Mouse (Mus musculus) heart, embryonic 16.5 days (tissue): ENCODE measurements around the gene Atg16l1. TPM values are rescaled to one million over a fixed set of nuclear protein-coding genes. Genes with fewer than 3 reads are reported as not detected.

Experiments
- ATAC-seq: fragments of 200-750 bp; cut with Nextera tagmentation; replicated peaks from 2 replicates; pipeline ENCODE4 v1.8.0; 2017; ENCODE audit warnings: moderate number of reproducible peaks; ENCODE audit not compliant: insufficient read depth, low FRiP score; ENCODE audit errors: extremely low read depth
- H3K27ac ChIP-seq: fragments of 300-500 bp; sonication (generic); 2 replicates; pipeline ENCODE4 v1.5.1; 2014; ENCODE audit warnings: mild to moderate bottlenecking, low read length, control low read depth, moderate library complexity
- H3K27me3 ChIP-seq: fragments of 300-500 bp; sonication (generic); 2 replicates; pipeline ENCODE4 v1.6.1; 2014; ENCODE audit warnings: low read length, mixed read lengths; ENCODE audit not compliant: control insufficient read depth, insufficient read depth
- H3K36me3 ChIP-seq: fragments of 300-500 bp; sonication (generic); 2 replicates; pipeline ENCODE4 v1.6.1; 2014; ENCODE audit not compliant: control insufficient read depth, insufficient read depth
- H3K4me1 ChIP-seq: fragments of 300-500 bp; sonication (generic); 2 replicates; pipeline ENCODE4 v1.6.1; 2014; ENCODE audit warnings: low read length, mixed read lengths; ENCODE audit not compliant: control insufficient read depth, insufficient read depth
- H3K4me2 ChIP-seq: fragments of 300-500 bp; sonication (generic); 2 replicates; pipeline ENCODE4 v1.6.1; 2014; ENCODE audit warnings: low read depth, mild to moderate bottlenecking, control low read depth, low read length
- H3K4me3 ChIP-seq: fragments of 300-500 bp; sonication (generic); 2 replicates; pipeline ENCODE4 v1.5.1; 2014; ENCODE audit warnings: mild to moderate bottlenecking, control low read depth, low read length
- H3K9ac ChIP-seq: fragments of 300-500 bp; sonication (generic); 2 replicates; pipeline ENCODE4 v1.6.1; 2014; ENCODE audit warnings: low read length, control low read depth
- H3K9me3 ChIP-seq: fragments of 300-500 bp; sonication (generic); replicated peaks from 2 replicates; pipeline ENCODE4 v1.6.1; 2016; ENCODE audit warnings: low read length; ENCODE audit not compliant: control insufficient read depth
- WGBS: fragments of 180-500 bp; shearing (Covaris S2); extraction: QIAGEN DNeasy Blood & Tissue Kit; methylation state at CpG from one replicate; pipeline ENCODE4 v1.1.7; 2014; 5-methylcytosine and 5-hydroxymethylcytosine counted together
- polyA plus RNA-seq: library from polyadenylated mRNA; unstranded; fragments of >200 nt; fragmentation: Nextera tagmentation; extraction: Ambion mirVana; gene quantifications from 2 replicates; pipeline ENCODE4 v1.2.1, GENCODE M21; 2015

Gene Atg16l1
- polyA plus RNA-seq, 1 experiment from 2014 or later = 24.9 TPM

DNA sequence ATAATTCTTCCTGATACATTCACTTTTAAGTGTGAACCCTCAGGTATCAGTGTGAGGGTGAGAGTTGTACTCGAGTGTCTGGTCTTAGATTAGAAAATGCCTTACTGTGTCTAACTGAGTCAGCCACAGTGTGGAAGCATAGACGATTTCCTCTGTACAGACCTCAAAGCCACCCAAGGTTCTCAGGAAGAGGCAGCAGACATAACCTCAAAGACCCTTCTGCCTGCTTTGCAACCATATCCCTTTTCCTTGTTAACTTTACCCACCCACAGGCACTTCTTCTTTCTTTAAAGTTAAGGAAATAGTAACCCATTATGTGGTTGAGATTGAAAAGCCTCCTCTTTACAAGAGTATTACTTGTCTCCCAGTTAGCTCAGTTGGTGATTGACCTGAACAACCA is 10.1 kb downstream of the Atg16l1 start:
- no peak overlapping the region for H3K4me2 ChIP-seq
- peaks cover 67% of the 10 kb centered on the region for H3K36me3 ChIP-seq
- no peaks in the 10 kb centered on the region for H3K4me1 ChIP-seq
- whole genome bisulfite sequencing = 88% methylated on average over 2 of the region's 2 CpGs
- no peaks in the 10 kb centered on the region for H3K27me3 ChIP-seq
- H3K9me3 ChIP-seq = no peaks in the 10 kb centered on the region
- H3K27ac ChIP-seq = no peak overlapping the region
- ATAC-seq = no peak
- H3K9ac ChIP-seq = no peak overlapping the region
- H3K4me3 ChIP-seq = no peak overlapping the region

DNA sequence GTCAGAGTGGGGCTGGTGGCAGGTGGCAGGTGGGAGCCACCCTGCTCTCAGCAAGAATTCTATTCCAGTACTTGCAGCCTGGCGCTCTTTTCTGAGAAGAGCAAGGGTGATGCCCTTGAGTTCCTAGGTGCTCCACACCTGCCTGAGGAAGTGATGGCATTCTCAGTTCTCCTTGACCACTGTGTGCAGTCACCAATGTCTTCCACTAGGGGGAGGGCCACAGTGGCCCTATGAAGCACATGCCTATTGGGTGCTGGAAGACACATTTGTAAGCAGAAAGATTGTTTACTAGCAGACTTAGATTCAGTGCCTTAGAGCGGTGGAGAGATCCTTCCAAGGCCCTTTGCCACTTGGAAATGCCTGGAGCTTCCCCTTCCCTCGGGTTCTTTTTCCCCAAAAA is 10.6 kb downstream of the Atg16l1 start:
- no peak overlapping the region for H3K27ac ChIP-seq
- H3K4me2 ChIP-seq = no peak overlapping the region
- peaks cover 68% of the 10 kb centered on the region for H3K36me3 ChIP-seq
- no peak overlapping the region for H3K4me3 ChIP-seq
- H3K9me3 ChIP-seq = no peaks in the 10 kb centered on the region
- H3K9ac ChIP-seq = no peak overlapping the region
- H3K4me1 ChIP-seq = no peaks in the 10 kb centered on the region
- no peaks in the 10 kb centered on the region for H3K27me3 ChIP-seq
- ATAC-seq = no peak
- 90% methylated on average over 3 of the region's 3 CpGs for WGBS

DNA sequence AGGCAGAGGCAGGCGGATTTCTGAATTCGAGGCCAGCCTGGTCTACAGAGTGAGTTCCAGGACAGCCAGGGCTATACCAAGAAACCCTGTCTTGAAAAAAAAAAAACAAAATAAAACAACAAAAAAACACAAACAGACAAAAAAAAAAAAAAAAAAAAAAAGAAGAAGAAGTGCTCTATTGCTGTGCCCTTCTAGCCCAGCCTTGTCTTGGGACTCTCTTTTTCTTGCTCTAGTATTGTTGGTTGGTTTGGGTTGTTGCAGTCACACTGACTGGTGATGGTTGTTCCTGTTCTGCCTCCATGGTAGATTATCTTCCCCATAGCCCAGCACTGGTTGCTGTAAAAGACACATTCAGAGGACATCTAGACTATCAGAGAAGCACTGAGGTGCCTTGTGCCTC is 13.6 kb downstream of the Atg16l1 start:
- Histone ChIP-seq H3K9ac (no peak overlapping the region), H3K9me3 (no peaks in the 10 kb centered on the region), H3K4me2 (no peak overlapping the region), H3K4me1 (no peaks in the 10 kb centered on the region), H3K27ac (no peak overlapping the region), H3K36me3 (peaks cover 69% of the 10 kb centered on the region), H3K27me3 (no peaks in the 10 kb centered on the region), H3K4me3 (no peak overlapping the region)
- 100% methylated on average over 2 of the region's 2 CpGs for WGBS
- ATAC-seq = no peak

DNA sequence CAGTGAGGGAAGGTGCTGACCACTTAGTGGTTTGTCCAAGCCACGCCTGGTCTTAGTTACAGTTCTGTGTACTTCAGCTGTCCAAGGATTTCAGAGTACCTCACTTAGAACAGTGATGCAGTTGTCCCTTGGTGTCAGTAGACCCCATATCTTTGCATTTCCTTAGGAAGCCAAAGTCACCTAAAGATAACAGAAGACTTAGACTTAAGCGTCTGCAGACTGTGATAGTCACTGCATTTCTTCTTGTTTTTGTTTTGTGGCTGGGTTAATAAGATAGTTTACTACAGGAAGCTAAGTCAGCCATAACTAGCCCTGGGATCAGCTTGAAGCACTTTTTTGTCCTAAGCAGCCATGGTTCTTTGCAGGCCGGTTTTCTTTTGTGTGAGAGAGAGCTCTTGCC is 14.8 kb downstream of the Atg16l1 start:
- Histone ChIP-seq H3K36me3 (peaks cover 70% of the 10 kb centered on the region), H3K9ac (no peak overlapping the region), H3K4me3 (no peak overlapping the region), H3K27ac (no peak overlapping the region), H3K4me2 (no peak overlapping the region), H3K4me1 (no peaks in the 10 kb centered on the region), H3K27me3 (no peaks in the 10 kb centered on the region), H3K9me3 (no peaks in the 10 kb centered on the region)
- 80% methylated on average over 3 of the region's 3 CpGs for WGBS
- no peak for ATAC-seq

DNA sequence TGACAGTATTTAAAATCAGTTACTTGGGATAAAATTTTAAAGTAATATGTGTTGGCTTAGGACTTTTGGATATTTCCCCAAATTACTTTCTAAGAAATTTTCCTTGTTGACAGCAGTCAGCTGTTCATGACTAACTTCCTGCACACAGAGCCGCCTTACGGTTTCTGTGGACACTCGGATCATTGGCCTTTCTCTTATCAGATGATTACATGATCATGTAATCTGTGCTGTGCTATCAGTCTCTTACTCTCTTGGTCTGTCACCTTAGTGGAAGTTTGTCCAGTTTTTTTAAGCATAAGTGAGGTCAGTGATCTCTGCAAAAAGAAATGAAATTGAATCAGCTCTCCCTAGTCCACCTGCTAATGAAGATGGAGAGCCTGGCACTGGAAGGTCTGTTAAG is 16.1 kb downstream of the Atg16l1 start:
- no peaks in the 10 kb centered on the region for H3K9me3 ChIP-seq
- no peak overlapping the region for H3K9ac ChIP-seq
- no peak for ATAC-seq
- no peak overlapping the region for H3K4me2 ChIP-seq
- no peaks in the 10 kb centered on the region for H3K4me1 ChIP-seq
- 86% methylated on average over 3 of the region's 3 CpGs for WGBS
- H3K36me3 ChIP-seq = peaks cover 71% of the 10 kb centered on the region
- H3K27me3 ChIP-seq = no peaks in the 10 kb centered on the region
- H3K27ac ChIP-seq = no peak overlapping the region
- no peak overlapping the region for H3K4me3 ChIP-seq

DNA sequence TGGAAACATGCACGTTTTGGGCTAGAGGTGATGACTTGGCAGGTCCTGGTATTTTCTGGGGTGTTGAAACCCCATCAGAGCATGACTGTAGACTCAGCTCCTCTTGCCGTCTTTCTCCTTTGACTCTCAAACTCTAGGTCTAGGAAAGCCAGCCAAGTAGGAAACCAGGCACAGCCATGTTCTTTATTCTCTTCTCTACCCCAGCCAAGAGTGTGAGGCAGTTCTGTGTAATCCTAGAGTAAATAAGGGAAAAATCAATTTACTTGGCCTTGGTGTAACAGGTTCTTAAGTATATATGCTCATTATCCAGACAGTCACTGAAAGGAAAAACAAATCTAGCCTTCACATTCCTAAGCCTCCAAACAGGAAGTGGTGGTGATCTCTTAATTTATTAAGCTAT is 17.7 kb downstream of the Atg16l1 start:
- peaks cover 76% of the 10 kb centered on the region for H3K36me3 ChIP-seq
- no peak for ATAC-seq
- H3K27me3 ChIP-seq = no peaks in the 10 kb centered on the region
- WGBS = 68% methylated on average over 2 of the region's 2 CpGs
- H3K4me3 ChIP-seq = no peak overlapping the region
- no peak overlapping the region for H3K4me2 ChIP-seq
- H3K9ac ChIP-seq = no peak overlapping the region
- no peaks in the 10 kb centered on the region for H3K9me3 ChIP-seq
- H3K27ac ChIP-seq = no peak overlapping the region
- H3K4me1 ChIP-seq = no peaks in the 10 kb centered on the region

DNA sequence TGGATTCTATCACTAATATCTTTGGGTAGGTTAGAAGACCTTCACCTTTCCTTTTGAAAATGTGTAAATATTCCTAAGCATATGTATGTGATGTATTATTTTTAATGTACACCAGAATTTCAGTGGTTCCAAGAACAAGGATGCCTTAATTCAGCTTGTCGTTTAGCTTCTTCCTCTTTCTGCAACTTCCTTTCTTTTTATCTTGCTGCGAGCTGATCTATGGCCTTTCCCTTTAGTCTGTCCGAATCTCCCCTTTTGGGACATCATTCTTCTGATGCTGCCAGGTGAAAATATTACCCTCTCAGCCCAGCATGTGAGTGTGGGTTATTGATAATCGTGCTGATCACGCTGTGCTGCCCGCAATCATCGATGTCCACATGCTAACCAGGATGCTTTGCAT is 19.2 kb downstream of the Atg16l1 start:
- Histone ChIP-seq H3K4me2 (no peak overlapping the region), H3K9ac (no peak overlapping the region), H3K9me3 (no peaks in the 10 kb centered on the region), H3K36me3 (peaks cover 88% of the 10 kb centered on the region), H3K4me3 (no peak overlapping the region), H3K27me3 (no peaks in the 10 kb centered on the region), H3K27ac (no peak overlapping the region), H3K4me1 (no peaks in the 10 kb centered on the region)
- ATAC-seq = no peak
- WGBS = 87% methylated on average over 7 of the region's 7 CpGs

DNA sequence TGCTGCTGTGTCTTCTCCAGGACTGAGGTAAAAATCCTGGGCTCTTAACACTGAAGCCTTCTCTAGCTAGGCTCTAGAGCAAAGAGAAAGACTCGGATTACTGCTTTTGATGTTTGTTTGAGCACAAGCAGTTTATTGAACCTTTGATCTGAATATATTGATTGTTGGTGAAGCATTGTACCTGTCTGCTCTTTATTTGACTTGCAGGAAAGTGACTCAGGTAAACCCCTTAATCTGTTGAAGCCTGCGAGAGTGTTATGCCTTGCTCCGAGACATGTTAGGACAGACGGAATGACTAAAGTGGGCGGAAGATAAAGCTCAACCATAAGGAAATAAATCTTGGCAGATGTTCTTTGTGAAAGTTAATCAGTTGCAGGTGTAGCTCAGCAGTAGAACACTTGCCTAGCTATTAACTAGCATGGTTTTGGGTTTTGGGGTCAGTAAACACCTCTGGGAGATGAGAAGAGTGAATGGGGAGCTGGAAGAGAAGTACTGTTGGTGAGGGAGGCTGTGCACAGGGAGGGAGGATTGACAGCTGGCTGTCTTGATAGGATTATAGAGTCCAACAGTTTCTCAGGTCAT is 23.6 kb downstream of the Atg16l1 start:
- no peak for ATAC-seq
- no peak overlapping the region for H3K27ac ChIP-seq
- H3K9me3 ChIP-seq = no peaks in the 10 kb centered on the region
- peaks cover 71% of the 10 kb centered on the region for H3K36me3 ChIP-seq
- H3K4me3 ChIP-seq = no peak overlapping the region
- H3K4me2 ChIP-seq = no peak overlapping the region
- 81% methylated on average over 5 of the region's 5 CpGs for WGBS
- H3K4me1 ChIP-seq = no peaks in the 10 kb centered on the region
- no peaks in the 10 kb centered on the region for H3K27me3 ChIP-seq
- H3K9ac ChIP-seq = no peak overlapping the region

DNA sequence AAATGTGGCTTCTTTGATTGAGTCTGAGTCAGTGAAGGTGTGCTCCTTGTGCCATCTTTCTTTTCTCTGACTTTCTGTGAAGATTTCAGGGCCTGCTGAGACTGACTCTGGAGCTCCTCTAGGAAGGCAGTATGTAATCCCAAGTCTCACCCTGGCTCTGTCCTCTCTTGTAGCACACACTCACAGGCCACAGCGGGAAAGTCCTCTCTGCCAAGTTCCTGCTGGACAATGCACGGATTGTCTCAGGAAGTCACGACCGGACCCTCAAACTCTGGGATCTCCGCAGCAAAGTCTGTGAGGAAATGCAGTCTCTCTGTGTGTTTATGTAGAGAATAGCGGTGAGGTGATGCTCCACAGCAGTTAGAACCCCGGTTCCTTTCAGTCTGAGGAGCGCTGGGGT is 30.0 kb downstream of the Atg16l1 start:
- Histone ChIP-seq H3K9ac (no peak overlapping the region), H3K4me1 (no peaks in the 10 kb centered on the region), H3K27ac (peak overlapping the region; percentile 2; the same call in 1 of the 2 replicates), H3K9me3 (no peaks in the 10 kb centered on the region), H3K36me3 (peaks cover 36% of the 10 kb centered on the region), H3K4me3 (no peak overlapping the region), H3K4me2 (no peak overlapping the region), H3K27me3 (no peaks in the 10 kb centered on the region)
- ATAC-seq = peak; percentile 60
- WGBS = 67% methylated on average over 8 of the region's 8 CpGs
